Mouse (Mus musculus): ENCODE measurements around the gene Ddx43. TPM values are rescaled to one million over a fixed set of nuclear protein-coding genes. Genes with fewer than 3 reads are reported as not detected.

The Ddx43 gene
- total and polyA plus RNA-seq, 3 experiments: 0.05 TPM; not detected in 2

DNA sequence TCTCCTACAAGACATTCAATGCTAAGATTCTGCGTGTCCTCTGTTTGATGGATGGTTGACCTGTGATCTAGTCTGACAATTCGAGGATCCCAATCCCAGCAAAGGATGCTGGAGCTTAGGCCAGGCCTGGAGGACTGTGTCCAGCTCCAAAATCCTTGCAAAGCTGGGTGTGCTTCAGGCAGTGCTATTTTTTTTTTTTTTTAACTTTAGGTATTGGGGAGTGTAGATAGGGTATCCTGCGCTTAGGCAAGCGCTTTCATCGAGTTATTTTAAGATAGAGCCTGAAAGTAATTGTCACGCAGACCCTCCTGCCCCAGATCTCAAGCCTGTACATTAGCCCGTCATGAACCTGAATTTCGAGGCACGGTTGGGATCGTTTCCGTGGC is 340 bp upstream of the Ddx43 start:
- ATAC-seq (ENCODE audit: extremely low read depth, insufficient number of reproducible peaks, low FRiP score, poor library complexity, severe bottlenecking): no peak

DNA sequence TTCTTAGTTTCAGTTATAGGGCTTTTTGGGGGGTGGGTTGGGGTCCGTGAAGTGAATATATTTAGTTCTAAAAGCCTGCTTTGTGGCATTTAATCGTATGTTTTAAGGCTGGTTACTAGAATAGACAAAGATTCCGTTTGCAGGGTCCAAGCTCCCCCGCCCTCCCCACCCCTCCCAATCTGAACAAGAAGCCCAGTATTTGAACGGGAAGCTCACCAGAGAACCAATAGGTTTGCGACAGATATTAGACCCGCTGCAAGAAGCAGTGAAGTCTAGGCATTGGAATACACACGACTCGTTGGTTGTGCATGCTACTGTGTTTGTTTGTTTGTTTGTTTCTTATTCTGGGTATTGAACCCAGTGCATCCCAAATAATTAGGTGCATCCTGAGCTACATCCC is 940 bp downstream of the Ddx43 start:
- TF ChIP-seq GATA2 (IDR thresholded peaks at IDR 0.05; ENCODE audit: borderline replicate concordance, low read depth, low read length): no peak
- no peak for TF ChIP-seq CTCF (IDR thresholded peaks at IDR 0.05; ENCODE audit: low read depth, low read length)
- no peak for TF ChIP-seq GATA1 (IDR thresholded peaks at IDR 0.05; ENCODE audit: borderline replicate concordance, low read length)
- no peak for TF ChIP-seq TAL1 (conservative IDR thresholded peaks at IDR 0.05; ENCODE audit: low read depth, low read length)
- TF ChIP-seq POLR2AphosphoS5 (IDR thresholded peaks at IDR 0.05; ENCODE audit: insufficient replicate concordance, low read depth, low read length): no peak
- H3K4me1 ChIP-seq (ENCODE audit: insufficient read depth, low read depth, low read length): no peaks in the 10 kb centered on the region
- no peaks in the 10 kb centered on the region for H3K36me3 ChIP-seq (replicated peaks)
- peaks cover 3% of the 10 kb centered on the region for H3K27me3 ChIP-seq (ENCODE audit: insufficient read depth, low read length)
- H3K9me3 ChIP-seq (replicated peaks): peaks cover 7% of the 10 kb centered on the region
- no peak overlapping the region for H3K4me3 ChIP-seq (ENCODE audit: low read depth, low read length)
- DNase-seq (ENCODE audit: low spot score): no peak
- ATAC-seq (ENCODE audit: extremely low read depth, insufficient number of reproducible peaks, low FRiP score, poor library complexity, severe bottlenecking): no peak

More for the DNA sequence above, 340 bp upstream of the Ddx43 start:
- Histone ChIP-seq H3K27me3 (ENCODE audit: insufficient read depth, low read length) (peaks cover 3% of the 10 kb centered on the region), H3K4me3 (ENCODE audit: low read depth, low read length) (no peak overlapping the region), H3K36me3 (replicated peaks) (no peaks in the 10 kb centered on the region), H3K4me1 (ENCODE audit: insufficient read depth, low read depth, low read length) (no peaks in the 10 kb centered on the region), H3K9me3 (replicated peaks) (peaks cover 7% of the 10 kb centered on the region)
- TF ChIP-seq CTCF (IDR thresholded peaks at IDR 0.05; ENCODE audit: low read depth, low read length): no peak
- TF ChIP-seq POLR2AphosphoS5 (IDR thresholded peaks at IDR 0.05; ENCODE audit: insufficient replicate concordance, low read depth, low read length): no peak
- TF ChIP-seq TAL1 (conservative IDR thresholded peaks at IDR 0.05; ENCODE audit: low read depth, low read length): no peak
- no peak for TF ChIP-seq GATA2 (IDR thresholded peaks at IDR 0.05; ENCODE audit: borderline replicate concordance, low read depth, low read length)
- no peak for TF ChIP-seq GATA1 (IDR thresholded peaks at IDR 0.05; ENCODE audit: borderline replicate concordance, low read length)
- DNase-seq (ENCODE audit: low spot score): no peak

DNA sequence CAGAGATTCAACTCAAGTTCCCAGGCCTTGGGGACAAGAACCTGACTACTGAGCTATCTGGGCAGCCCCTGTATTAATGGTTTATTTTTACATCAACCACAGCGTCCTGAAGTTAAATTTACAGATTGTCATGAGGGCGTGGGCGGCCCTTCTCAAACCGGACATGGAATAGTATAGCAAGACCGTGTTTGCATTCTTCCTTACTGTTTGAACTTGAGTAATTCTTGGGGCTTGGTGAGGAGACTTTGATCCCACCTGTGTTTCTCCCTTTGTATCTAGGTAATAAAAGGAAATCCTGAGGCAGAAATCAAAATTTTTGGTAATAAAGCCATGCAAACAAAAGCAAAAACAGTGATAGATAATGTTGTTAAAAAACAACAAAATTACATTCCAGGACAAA is 5.0 kb downstream of the Ddx43 start:
- DNase-seq (ENCODE audit: low spot score) (no peak), ATAC-seq (ENCODE audit: extremely low read depth, insufficient number of reproducible peaks, low FRiP score, poor library complexity, severe bottlenecking) (no peak)
- H3K9me3 ChIP-seq (replicated peaks): peaks cover 6% of the 10 kb centered on the region
- no peak for TF ChIP-seq TAL1 (conservative IDR thresholded peaks at IDR 0.05; ENCODE audit: low read depth, low read length)
- TF ChIP-seq POLR2AphosphoS5 (IDR thresholded peaks at IDR 0.05; ENCODE audit: insufficient replicate concordance, low read depth, low read length): no peak
- TF ChIP-seq GATA2 (IDR thresholded peaks at IDR 0.05; ENCODE audit: borderline replicate concordance, low read depth, low read length): no peak
- no peak for TF ChIP-seq GATA1 (IDR thresholded peaks at IDR 0.05; ENCODE audit: borderline replicate concordance, low read length)
- TF ChIP-seq CTCF (IDR thresholded peaks at IDR 0.05; ENCODE audit: low read depth, low read length): no peak
- H3K4me3 ChIP-seq (ENCODE audit: low read depth, low read length): no peak overlapping the region
- no peaks in the 10 kb centered on the region for H3K36me3 ChIP-seq (replicated peaks)
- H3K4me1 ChIP-seq (ENCODE audit: insufficient read depth, low read depth, low read length): no peaks in the 10 kb centered on the region
- H3K27me3 ChIP-seq (ENCODE audit: insufficient read depth, low read length): peaks cover 6% of the 10 kb centered on the region

DNA sequence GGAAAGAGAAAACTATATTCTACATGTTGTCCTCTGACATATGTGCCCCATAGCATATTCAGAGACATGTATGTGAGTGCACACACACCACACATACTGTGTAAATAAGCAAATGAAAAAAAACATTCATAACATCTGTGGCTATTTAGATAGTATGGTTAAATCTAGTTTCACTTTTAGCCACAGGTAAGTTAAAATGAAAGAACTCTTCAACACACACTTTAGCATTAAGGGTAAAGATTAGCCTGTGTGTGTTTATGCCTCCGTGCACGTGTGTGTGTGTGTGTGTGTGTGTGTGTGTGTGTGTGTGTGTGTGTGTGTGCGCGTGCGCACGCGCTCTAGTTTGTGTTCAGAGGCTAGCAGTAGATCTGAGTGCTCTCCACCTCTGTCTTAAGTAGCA is 6.0 kb downstream of the Ddx43 start:
- Histone ChIP-seq H3K36me3 (replicated peaks) (no peaks in the 10 kb centered on the region), H3K9me3 (replicated peaks) (no peaks in the 10 kb centered on the region), H3K4me1 (ENCODE audit: insufficient read depth, low read depth, low read length) (no peaks in the 10 kb centered on the region), H3K4me3 (ENCODE audit: low read depth, low read length) (no peak overlapping the region), H3K27me3 (ENCODE audit: insufficient read depth, low read length) (peaks cover 9% of the 10 kb centered on the region)
- TF ChIP-seq TAL1 (conservative IDR thresholded peaks at IDR 0.05; ENCODE audit: low read depth, low read length): no peak
- TF ChIP-seq POLR2AphosphoS5 (IDR thresholded peaks at IDR 0.05; ENCODE audit: insufficient replicate concordance, low read depth, low read length): no peak
- TF ChIP-seq CTCF (IDR thresholded peaks at IDR 0.05; ENCODE audit: low read depth, low read length): no peak
- no peak for TF ChIP-seq GATA1 (IDR thresholded peaks at IDR 0.05; ENCODE audit: borderline replicate concordance, low read length)
- no peak for TF ChIP-seq GATA2 (IDR thresholded peaks at IDR 0.05; ENCODE audit: borderline replicate concordance, low read depth, low read length)
- DNase-seq (ENCODE audit: low spot score) (no peak), ATAC-seq (ENCODE audit: extremely low read depth, insufficient number of reproducible peaks, low FRiP score, poor library complexity, severe bottlenecking) (no peak)

DNA sequence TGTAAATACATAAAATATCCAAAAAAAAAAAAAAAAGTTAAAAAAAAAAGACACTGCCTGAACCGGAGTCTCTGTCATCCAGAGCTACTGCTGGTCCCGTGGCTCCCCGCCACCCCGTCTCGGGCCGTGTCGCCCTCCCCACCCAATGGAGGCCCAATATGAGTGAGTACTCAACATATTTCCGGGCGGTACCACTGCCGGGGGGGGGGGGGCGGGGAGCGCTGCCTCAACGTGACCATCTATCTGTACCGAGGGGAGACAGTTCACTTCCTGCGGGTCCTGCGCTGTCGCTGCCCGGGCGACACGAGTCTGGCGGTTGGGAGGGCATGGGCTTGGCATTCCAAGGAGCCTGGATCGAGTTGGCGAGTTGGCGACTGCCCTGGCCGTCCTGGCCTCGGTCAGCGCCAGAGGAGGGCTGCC is 31.8 kb downstream of the Ddx43 start:
- Histone ChIP-seq H3K36me3 (replicated peaks) (no peaks in the 10 kb centered on the region), H3K27me3 (ENCODE audit: insufficient read depth, low read length) (peaks cover 9% of the 10 kb centered on the region; the same call in 1 of the 2 replicates), H3K9me3 (replicated peaks) (no peaks in the 10 kb centered on the region), H3K4me1 (ENCODE audit: insufficient read depth, low read depth, low read length) (no peaks in the 10 kb centered on the region), H3K4me3 (ENCODE audit: low read depth, low read length) (no peak overlapping the region)
- TF ChIP-seq CTCF (IDR thresholded peaks at IDR 0.05; ENCODE audit: low read depth, low read length) (no peak), GATA1 (IDR thresholded peaks at IDR 0.05; ENCODE audit: borderline replicate concordance, low read length) (no peak), GATA2 (IDR thresholded peaks at IDR 0.05; ENCODE audit: borderline replicate concordance, low read depth, low read length) (no peak), POLR2AphosphoS5 (IDR thresholded peaks at IDR 0.05; ENCODE audit: insufficient replicate concordance, low read depth, low read length) (no peak), TAL1 (conservative IDR thresholded peaks at IDR 0.05; ENCODE audit: low read depth, low read length) (no peak)
- ATAC-seq (ENCODE audit: extremely low read depth, insufficient number of reproducible peaks, low FRiP score, poor library complexity, severe bottlenecking) (no peak), DNase-seq (ENCODE audit: low spot score) (no peak)

DNA sequence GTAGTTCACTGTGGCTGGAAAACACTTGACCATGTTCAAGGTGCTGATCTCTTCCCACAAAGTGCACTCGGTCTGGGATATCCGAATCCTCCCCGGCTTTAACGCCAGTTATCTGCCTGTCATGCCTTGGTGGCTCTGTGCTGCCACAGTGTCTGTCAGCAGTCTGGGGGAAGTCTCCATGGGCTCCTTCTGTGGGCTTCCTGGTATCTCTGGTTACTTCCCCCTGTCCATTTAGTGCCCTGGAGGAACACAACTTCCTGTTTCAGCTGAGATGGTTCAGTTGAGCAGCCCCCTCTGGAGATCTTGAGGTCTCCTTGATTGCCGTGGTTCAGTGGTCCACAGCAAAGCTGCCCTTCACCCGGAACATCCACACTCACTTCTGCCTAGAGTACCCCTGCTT is 32.6 kb downstream of the Ddx43 start:
- H3K27me3 ChIP-seq (ENCODE audit: insufficient read depth, low read length): peaks cover 9% of the 10 kb centered on the region; the same call in 1 of the 2 replicates
- no peak for TF ChIP-seq GATA1 (IDR thresholded peaks at IDR 0.05; ENCODE audit: borderline replicate concordance, low read length)
- TF ChIP-seq CTCF (IDR thresholded peaks at IDR 0.05; ENCODE audit: low read depth, low read length): no peak
- no peak for TF ChIP-seq TAL1 (conservative IDR thresholded peaks at IDR 0.05; ENCODE audit: low read depth, low read length)
- TF ChIP-seq POLR2AphosphoS5 (IDR thresholded peaks at IDR 0.05; ENCODE audit: insufficient replicate concordance, low read depth, low read length): no peak
- no peak for TF ChIP-seq GATA2 (IDR thresholded peaks at IDR 0.05; ENCODE audit: borderline replicate concordance, low read depth, low read length)
- DNase-seq (ENCODE audit: low spot score) (no peak), ATAC-seq (ENCODE audit: extremely low read depth, insufficient number of reproducible peaks, low FRiP score, poor library complexity, severe bottlenecking) (no peak)
- no peaks in the 10 kb centered on the region for H3K36me3 ChIP-seq (replicated peaks)
- H3K4me1 ChIP-seq (ENCODE audit: insufficient read depth, low read depth, low read length): no peaks in the 10 kb centered on the region
- H3K4me3 ChIP-seq (ENCODE audit: low read depth, low read length): no peak overlapping the region
- H3K9me3 ChIP-seq (replicated peaks): no peaks in the 10 kb centered on the region
